Mouse (Mus musculus) frontal cortex, postnatal 14 days (tissue): ENCODE data around the gene Laptm4a.
A peak's percentile ranks its signal among the peaks of the same experiment; 100 is the strongest.
"Not testable (repeated sequence)": the region's sequence is repeated elsewhere in the genome, so short reads cannot be mapped to it uniquely, and the experiment has no call there.

ENCODE experiments used
- DNase-seq, 2 experiments: peaks; one replicate each; pipeline ENCODE4 v3.0.0; 2022; ENCODE audit warnings: low spot score in 2 of 2

Laptm4a gene

GRCm38 (mm10) chr12:8912860-8913685 lies 8.4 kb upstream of the Laptm4a start:
- DNase-seq = no peak

GRCm38 (mm10) chr12:8913701-8914340 lies 7.6 kb upstream of the Laptm4a start:
- no peak for DNase-seq

- DNase-seq = peak in 1 of 2 experiments; percentile 23
These were observed 5.1 kb upstream of the Laptm4a start for GRCm38 (mm10) chr12:8916378-8916777.

GRCm38 (mm10) chr12:8919231-8919630 lies 2.2 kb upstream of the Laptm4a start:
- DNase-seq = no peak

- DNase-seq = no peak
These were observed 469 bp upstream of the Laptm4a start for GRCm38 (mm10) chr12:8920996-8921393.

GRCm38 (mm10) chr12:8922369-8923124 lies 1.1 kb downstream of the Laptm4a start:
- no peak for DNase-seq

GRCm38 (mm10) chr12:8923125-8923410 lies 1.6 kb downstream of the Laptm4a start:
- DNase-seq = no peak

GRCm38 (mm10) chr12:8923603-8924002 lies 2.1 kb downstream of the Laptm4a start:
- DNase-seq = no peak

GRCm38 (mm10) chr12:8927652-8928051 lies 6.2 kb downstream of the Laptm4a start:
- no peak for DNase-seq

GRCm38 (mm10) chr12:8928766-8929165 lies 7.3 kb downstream of the Laptm4a start:
- no peak for DNase-seq

GRCm38 (mm10) chr12:8931083-8931482 lies 9.6 kb downstream of the Laptm4a start:
- no peak for DNase-seq

GRCm38 (mm10) chr12:8935349-8935748 lies 13.9 kb downstream of the Laptm4a start:
- DNase-seq = no peak

GRCm38 (mm10) chr12:8936210-8936609 lies 14.7 kb downstream of the Laptm4a start:
- not testable (repeated sequence) for DNase-seq

- DNase-seq = no peak
These were observed 18.0 kb downstream of the Laptm4a start for GRCm38 (mm10) chr12:8939490-8939889.

GRCm38 (mm10) chr12:8940011-8941005 lies 18.8 kb downstream of the Laptm4a start:
- no peak for DNase-seq

- no peak for DNase-seq
These were observed 19.7 kb downstream of the Laptm4a start for GRCm38 (mm10) chr12:8941131-8941615.

- DNase-seq = no peak
These were observed 20.4 kb downstream of the Laptm4a start for GRCm38 (mm10) chr12:8941699-8942392.

- no peak for DNase-seq
These were observed 25.7 kb downstream of the Laptm4a start for GRCm38 (mm10) chr12:8947163-8947562.

GRCm38 (mm10) chr12:8947714-8948464 lies 26.4 kb downstream of the Laptm4a start, which contains the start of gene Matn3:
Gene Matn3, plus strand, starts transcription at chr12:8947929.
- peak in 1 of 2 experiments; percentile 27 for DNase-seq

GRCm38 (mm10) chr12:8953136-8953535 lies 31.7 kb downstream of the Laptm4a start:
- no peak for DNase-seq
